Mouse (Mus musculus) neutrophil, adult 83 days (primary cell): ENCODE measurements around the gene Slc16a13. TPM values are rescaled to one million over a fixed set of nuclear protein-coding genes. Genes with fewer than 3 reads are reported as not detected.

Experiments
- total RNA-seq, 2 experiments: library from RNA; stranded (reverse); gene quantifications; one replicate each; pipeline ENCODE4 v1.2.4; 2023

The Slc16a13 gene
- total RNA-seq = 1 to 10 TPM; 1.5 to 2.1 TPM

DNA sequence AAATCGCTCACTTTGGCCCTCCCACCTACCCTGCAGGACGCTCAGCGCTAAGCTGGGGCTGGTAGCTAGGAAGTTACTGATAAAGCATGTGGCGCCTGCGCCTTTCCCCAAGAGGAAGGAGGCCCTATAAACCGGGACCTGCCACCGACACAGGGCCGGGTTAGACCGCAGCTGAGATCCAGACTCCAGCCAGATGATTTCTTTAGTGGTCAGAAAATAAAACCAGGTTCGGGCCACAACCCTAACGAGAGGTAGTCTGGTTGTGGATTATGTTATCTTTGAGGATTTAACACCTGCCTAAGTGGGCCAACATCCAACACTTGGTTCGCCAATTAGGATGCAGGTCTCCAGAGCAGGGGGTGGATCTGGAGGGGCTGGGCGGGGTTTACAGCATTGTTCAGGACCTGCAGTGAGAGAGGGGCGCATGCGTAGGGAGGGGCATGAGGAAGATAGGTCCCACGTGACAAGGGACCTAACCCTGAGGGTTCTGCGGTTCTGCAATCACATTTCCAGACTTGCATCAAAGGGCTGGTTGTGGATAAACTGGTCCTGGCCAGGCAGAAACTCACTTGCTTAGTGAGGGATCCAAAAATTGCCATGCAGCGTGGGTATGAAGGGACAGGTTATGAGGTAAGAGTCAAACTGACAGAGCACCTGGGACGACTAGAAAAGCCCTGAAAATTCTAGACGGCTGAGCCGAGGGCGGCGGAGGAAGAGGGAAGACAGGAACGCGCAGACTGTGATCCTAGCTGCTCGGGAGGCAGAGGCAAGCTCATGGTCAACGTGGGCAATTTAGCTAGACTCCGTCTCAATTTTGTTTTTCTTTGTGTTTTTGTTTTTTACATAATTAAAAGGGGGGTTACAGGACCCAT lies at the start of gene Slc16a13:
Gene Slc16a13, minus strand, starts transcription at position 334 of the 872 bp plus-strand sequence.

DNA sequence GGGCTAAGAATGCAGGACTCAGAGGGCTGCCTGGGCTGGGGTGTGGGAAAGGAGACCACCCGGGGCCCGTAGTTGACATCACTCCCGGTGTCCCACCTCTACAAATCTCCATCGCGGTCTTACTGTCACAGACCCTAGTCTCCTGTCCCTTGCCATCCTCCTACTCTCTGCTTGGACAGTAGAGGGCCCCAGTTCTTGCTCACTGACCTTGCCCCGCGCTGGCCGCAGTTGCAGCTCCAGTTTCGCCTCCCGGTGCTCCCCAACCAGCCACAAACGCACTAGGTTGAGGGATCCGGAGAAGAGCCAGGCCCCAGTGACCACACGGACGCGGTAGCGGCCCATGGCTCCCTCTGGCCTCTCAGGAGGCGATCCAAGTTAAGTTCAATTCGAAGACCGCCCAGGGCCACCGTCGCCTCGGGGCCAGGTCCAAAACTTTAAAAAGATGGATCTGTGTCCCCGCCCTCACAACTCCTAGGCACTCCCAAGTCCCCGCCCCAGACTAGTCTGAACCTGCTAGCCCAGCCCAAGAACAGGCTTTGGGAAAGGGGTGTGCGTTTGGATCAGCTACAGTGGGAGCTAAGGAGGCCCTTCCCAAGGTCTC lies 34.2 kb upstream of the Slc16a13 start, which contains the start of gene Alox12:
Gene Alox12, minus strand, starts transcription at position 423 of the 601 bp plus-strand sequence.

DNA sequence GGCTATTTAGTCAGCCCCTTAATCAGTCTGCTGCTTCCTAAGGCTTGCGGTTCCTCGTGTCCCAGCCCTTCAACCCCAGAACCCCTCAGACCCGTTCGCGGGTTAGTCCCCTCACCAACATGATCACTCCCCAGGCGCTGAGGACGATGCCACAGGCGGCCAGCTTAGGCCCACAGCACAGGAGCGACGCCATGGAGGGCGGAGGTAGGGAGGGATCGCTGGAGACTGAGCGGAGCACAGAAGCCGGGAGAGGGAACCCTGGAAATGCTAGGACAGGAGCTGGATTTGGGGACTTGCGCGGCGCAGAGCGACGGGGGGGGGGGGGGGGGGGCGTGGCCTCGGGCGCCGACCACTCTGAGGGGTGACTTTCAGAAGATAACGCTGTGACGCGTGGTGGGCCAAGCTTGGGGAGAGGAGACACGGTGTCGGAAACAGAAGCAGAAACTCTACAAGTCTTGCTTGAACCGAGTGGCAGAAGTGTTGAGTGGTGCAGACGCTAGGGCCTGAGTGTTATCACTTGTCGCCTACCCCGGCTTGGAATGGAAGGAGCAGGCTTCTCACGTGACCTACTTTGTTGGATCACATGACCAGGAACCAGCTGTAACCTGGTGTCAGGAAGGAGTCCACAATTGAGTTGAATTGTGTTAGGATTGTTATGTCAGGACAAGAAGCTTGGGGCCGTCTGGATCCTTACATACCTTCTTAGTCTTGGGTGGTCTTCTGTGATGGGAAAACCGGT lies 18.8 kb upstream of the Slc16a13 start, which contains the start of the genes Gm21988 and Rnasek:
Gene Gm21988, minus strand, starts transcription at position 290 of the 739 bp plus-strand sequence.
Gene Rnasek, minus strand, starts transcription at position 302 of the 739 bp plus-strand sequence.

DNA sequence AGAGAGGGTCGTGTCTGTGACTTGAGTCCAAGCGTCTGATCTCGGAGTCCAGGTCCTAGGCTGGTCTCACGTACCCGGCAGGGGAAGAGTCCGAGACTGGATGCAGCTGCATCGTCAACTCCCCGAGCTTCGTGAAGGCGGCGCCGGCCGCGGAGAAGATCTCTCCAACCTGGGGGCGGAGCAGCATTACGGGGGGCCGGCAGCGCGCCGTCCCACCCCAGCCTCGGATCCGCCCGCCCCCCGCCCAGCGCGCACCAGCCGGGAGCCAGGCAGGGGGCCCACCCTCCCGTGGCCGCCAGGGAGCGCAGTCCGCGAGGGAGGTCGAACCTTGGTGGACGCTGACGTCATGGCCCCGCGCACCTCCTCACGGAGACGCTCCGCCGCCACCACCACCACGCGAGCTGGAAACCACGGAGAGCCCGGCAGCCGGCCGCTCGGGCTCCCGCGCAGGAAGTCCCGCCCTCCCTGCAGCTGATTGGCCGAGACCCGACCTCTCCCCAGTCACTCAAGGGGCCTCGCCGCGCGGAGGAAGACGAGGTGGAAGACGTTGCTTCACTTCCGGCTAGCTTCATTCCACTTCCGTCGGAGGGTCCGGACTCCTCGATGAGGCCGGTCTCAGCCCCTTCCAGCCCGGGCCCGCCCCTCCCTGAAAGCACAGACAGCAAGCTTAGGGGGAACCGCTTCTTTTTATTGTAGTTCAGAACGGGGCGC lies 16.7 kb upstream of the Slc16a13 start, which contains the start of gene 0610010K14Rik:
Gene 0610010K14Rik, minus strand, starts transcription at position 458 of the 711 bp plus-strand sequence.

DNA sequence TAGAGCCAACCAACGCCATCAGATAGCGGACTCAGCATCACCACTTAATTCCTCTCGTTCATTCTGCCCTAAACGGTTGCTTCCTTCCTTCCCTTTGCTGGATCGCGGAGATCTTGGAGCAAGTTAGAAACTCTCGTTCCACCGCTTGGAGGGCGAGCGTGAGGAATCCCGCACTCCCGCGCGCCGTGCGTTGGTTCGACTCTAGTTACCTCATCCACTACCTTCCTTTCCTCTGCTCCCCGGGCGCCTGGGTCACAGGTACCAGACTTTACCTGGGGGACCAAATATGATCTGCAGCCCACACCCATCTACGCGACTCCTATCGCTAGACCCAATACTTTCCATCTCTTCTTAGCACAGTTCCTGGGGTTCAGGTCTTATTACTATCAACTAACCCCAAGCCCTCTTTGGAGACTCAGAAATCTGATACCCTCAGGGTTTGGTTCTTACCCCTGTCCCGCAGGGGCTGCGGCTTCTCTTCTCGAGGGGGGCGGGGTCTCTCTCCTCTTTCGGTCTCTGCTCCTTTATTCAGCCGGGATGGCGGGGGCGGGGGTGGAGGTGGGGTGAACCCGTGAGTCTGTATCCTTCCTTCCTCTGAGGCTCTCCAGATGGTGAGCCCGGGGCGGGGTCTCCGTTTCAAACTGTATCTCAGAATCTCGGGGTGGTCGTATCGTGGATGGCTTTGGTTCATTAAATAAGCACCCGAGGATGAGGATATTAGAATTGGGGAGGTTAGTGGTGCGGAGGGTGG lies 8.6 kb upstream of the Slc16a13 start, which contains the start of gene Bcl6b:
Gene Bcl6b, minus strand, starts transcription at position 539 of the 751 bp plus-strand sequence.

DNA sequence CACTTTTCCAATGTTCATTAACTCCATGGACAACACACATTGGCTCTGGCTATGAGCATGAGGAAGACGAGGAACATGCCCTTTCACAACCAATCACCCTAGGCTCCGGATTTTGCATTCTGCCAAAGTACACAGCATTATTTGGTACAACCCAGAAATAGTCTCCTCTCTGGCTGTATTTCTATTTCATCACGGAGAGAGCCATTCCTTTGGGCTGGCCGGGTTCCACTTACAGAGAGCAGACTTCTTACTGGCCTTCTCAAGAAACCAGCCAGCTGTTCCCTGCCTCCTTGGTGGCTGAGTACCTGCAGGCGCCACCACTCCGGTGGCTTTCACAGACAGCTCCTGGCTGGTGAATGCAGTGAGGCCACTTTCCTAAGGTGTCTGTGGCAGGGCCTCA lies 8.4 kb downstream of the Slc16a13 start, which contains the start of gene Slc16a11:
Gene Slc16a11, plus strand, starts transcription at position 330 of the 400 bp plus-strand sequence.

Other genes starting within 250 kb of the Slc16a13 start
- 10 to 100 TPM; 75.0 to 80.3 TPM for gene Ctdnep1, start 239.9 kb downstream of the Slc16a13 start, total RNA-seq
- 10 to 100 TPM; 24.3 to 31.0 TPM for gene Elp5, start 238.5 kb downstream of the Slc16a13 start, total RNA-seq
- gene Gabarap, start 229.9 kb downstream of the Slc16a13 start, total RNA-seq = 100 to 1,000 TPM; 475 to 527 TPM
- 10 to 100 TPM; 41.2 to 53.6 TPM for gene Phf23, start 225.3 kb downstream of the Slc16a13 start, total RNA-seq
- 10 to 100 TPM; 15.0 to 18.2 TPM for gene Dvl2, start 220.5 kb downstream of the Slc16a13 start, total RNA-seq
- gene Acadvl, start 205.7 kb downstream of the Slc16a13 start, total RNA-seq = 10 to 100 TPM; 39.3 to 50.0 TPM
- 1 to 10 TPM; 5.5 to 5.8 TPM for gene Dlg4, start 204.1 kb downstream of the Slc16a13 start, total RNA-seq
- not detected for gene Asgr1, start 167.0 kb downstream of the Slc16a13 start, total RNA-seq
- not detected for gene Asgr2, start 128.4 kb downstream of the Slc16a13 start, total RNA-seq
- gene Mgl2, start 90.7 kb downstream of the Slc16a13 start, total RNA-seq = 10 to 100 TPM; 11.8 to 12.3 TPM
- 10 to 100 TPM; 17.3 to 20.9 TPM for gene Clec10a, start 64.9 kb downstream of the Slc16a13 start, total RNA-seq
- gene Slc16a11, start 8.3 kb downstream of the Slc16a13 start, total RNA-seq = not detected
- gene Bcl6b, start 8.7 kb upstream of the Slc16a13 start, total RNA-seq = not detected
- 10 to 100 TPM; 42.2 to 47.4 TPM for gene 0610010K14Rik, start 16.9 kb upstream of the Slc16a13 start, total RNA-seq
- gene Gm21988, start 18.8 kb upstream of the Slc16a13 start, total RNA-seq = 1 to 10 TPM; 3.8 to 5.9 TPM
- 100 to 1,000 TPM; 108 to 111 TPM for gene Rnasek, start 18.8 kb upstream of the Slc16a13 start, total RNA-seq
- under 1 TPM; 0.18 to 0.42 TPM for gene Alox12, start 34.3 kb upstream of the Slc16a13 start, total RNA-seq
- 1 to 10 TPM in 1 of 2 experiments, under 1 TPM in 1; 0.62 to 1.0 TPM for gene Alox12e, start 101.6 kb upstream of the Slc16a13 start, total RNA-seq
- gene Alox15, start 131.0 kb upstream of the Slc16a13 start, total RNA-seq = 10 to 100 TPM in 1 of 2 experiments, 1 to 10 TPM in 1; 3.3 to 17.8 TPM
- gene Pelp1, start 189.0 kb upstream of the Slc16a13 start, total RNA-seq = 10 to 100 TPM; 17.1 to 20.1 TPM
- gene Arrb2, start 211.6 kb upstream of the Slc16a13 start, total RNA-seq = 100 to 1,000 TPM; 791 to 868 TPM
- gene Med11, start 230.9 kb upstream of the Slc16a13 start, total RNA-seq = 10 to 100 TPM; 22.7 to 25.7 TPM
- gene Zmynd15, start 238.4 kb upstream of the Slc16a13 start, total RNA-seq = under 1 TPM in 1 of 2 experiments, not detected in 1; 0.57 TPM
- gene Cxcl16, start 238.9 kb upstream of the Slc16a13 start, total RNA-seq = 1 to 10 TPM; 1.8 to 2.3 TPM